12 mouse cellular contexts compared by ENCODE assay signal in the genomic region with DNA sequence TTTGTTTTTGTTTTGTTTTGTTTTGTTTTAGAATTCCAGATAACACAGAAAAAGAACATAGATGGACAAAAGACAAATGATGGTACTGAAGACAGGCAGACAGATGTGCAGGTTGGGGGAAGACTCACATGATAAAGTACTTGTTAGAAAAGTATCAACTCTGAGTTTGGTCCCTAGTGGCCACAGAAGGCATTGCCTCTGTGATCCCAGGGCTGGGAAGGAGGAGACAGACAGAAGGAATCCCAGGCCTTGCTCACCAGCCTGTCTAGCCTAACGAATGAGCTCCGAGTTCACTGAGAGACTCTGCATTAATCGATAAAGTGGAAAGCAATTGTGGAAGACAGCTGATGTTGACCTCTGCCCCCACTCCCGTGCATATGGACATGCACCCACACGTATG. TPM values are rescaled to one million over a fixed set of nuclear protein-coding genes. Genes with fewer than 3 reads are reported as not detected.
A peak's percentile ranks its signal among the peaks of the same experiment; 100 is the strongest.
DNase-seq lines count a peak whose midpoint lies in the region; ATAC-seq and TF ChIP-seq lines count a peak whose summit lies in the region.
"Had no signal": no experiment of that assay in that cellular context is flagged by ENCODE, and none has a peak within 500 bp of the region (broad histone marks: within the 10 kb centered on the region; RNA-seq: fewer than 3 reads in every experiment).

No protein-coding gene starts in this region.

- H3K9me3 ChIP-seq in intestine, postnatal 0 days (ENCODE audit: control insufficient read depth) = no peaks in the 10 kb centered on the region
- H3K9me3 ChIP-seq in intestine, embryonic 15.5 days = no peaks in the 10 kb centered on the region
- no peaks in the 10 kb centered on the region for H3K9me3 ChIP-seq in neural tube, embryonic 15.5 days (replicated peaks)
- H3K9me3 ChIP-seq: heart, embryonic 12.5 days had no signal

- no peak overlapping the region for H3K9ac ChIP-seq in intestine, postnatal 0 days (ENCODE audit: low read depth, low read length)
- no peak overlapping the region for H3K9ac ChIP-seq in intestine, embryonic 15.5 days
- H3K9ac ChIP-seq in neural tube, embryonic 15.5 days (replicated peaks) = no peak overlapping the region
- H3K9ac ChIP-seq: heart, embryonic 12.5 days had no signal

- peak; percentile 73 for TF ChIP-seq CTCF in intestine, postnatal 0 days (IDR thresholded peaks at IDR 0.05; ENCODE audit: low read depth)

- peak; percentile 41 for DNase-seq in neural tube, embryonic 10.5 days (ENCODE audit: extremely low spot score, low spot score)
- peak; percentile 56 for DNase-seq in lung, postnatal 10 days
- no peak for DNase-seq in MN1 (ENCODE audit: low spot score)
- DNase-seq in urinary bladder, adult 2 months (ENCODE audit: low spot score) = no peak
- DNase-seq in natural killer cell, adult 2 months (ENCODE audit: low spot score in 2 of 2) = no peak
- DNase-seq: cerebellum, adult 11-12 months had no signal

- peaks cover 35% of the 10 kb centered on the region for H3K27me3 ChIP-seq in intestine, postnatal 0 days (replicated peaks; ENCODE audit: control insufficient read depth, insufficient read depth, low read length)
- peaks cover 32% of the 10 kb centered on the region for H3K27me3 ChIP-seq in intestine, embryonic 15.5 days (replicated peaks)
- H3K27me3 ChIP-seq in neural tube, embryonic 15.5 days (replicated peaks) = peaks cover 59% of the 10 kb centered on the region
- H3K27me3 ChIP-seq: Patski had no signal

- H3K4me1 ChIP-seq in intestine, postnatal 0 days (replicated peaks; ENCODE audit: control insufficient read depth, insufficient read depth, low read length) = no peaks in the 10 kb centered on the region
- peaks cover 6% of the 10 kb centered on the region for H3K4me1 ChIP-seq in intestine, embryonic 15.5 days (replicated peaks)
- H3K4me1 ChIP-seq in neural tube, embryonic 15.5 days = 0 out of 2 replicates have a peak, but pooled peaks cover 16% of the 10 kb centered on the region

- H3K4me3 ChIP-seq in intestine, postnatal 0 days (ENCODE audit: low read depth, low read length) = no peak overlapping the region
- H3K4me3 ChIP-seq in intestine, embryonic 15.5 days (replicated peaks) = no peak overlapping the region
- no peak overlapping the region for H3K4me3 ChIP-seq in neural tube, embryonic 15.5 days (replicated peaks)
- H3K4me3 ChIP-seq: erythroblast, embryonic 14.5 days; heart, embryonic 12.5 days had no signal

- no peak overlapping the region for H3K27ac ChIP-seq in intestine, postnatal 0 days (ENCODE audit: low read depth, low read length)
- no peak overlapping the region for H3K27ac ChIP-seq in intestine, embryonic 15.5 days
- H3K27ac ChIP-seq in neural tube, embryonic 15.5 days (replicated peaks) = no peak overlapping the region

- ATAC-seq in intestine, postnatal 0 days = no peak
- ATAC-seq in intestine, embryonic 15.5 days = no peak
- ATAC-seq in neural tube, embryonic 15.5 days (ENCODE audit: low FRiP score) = no peak
- ATAC-seq: Patski had no signal

- no peak overlapping the region for H3K4me2 ChIP-seq in intestine, postnatal 0 days (replicated peaks; ENCODE audit: low read depth)
- H3K4me2 ChIP-seq in intestine, embryonic 15.5 days (replicated peaks) = no peak overlapping the region
- H3K4me2 ChIP-seq in neural tube, embryonic 15.5 days = no peak overlapping the region
- H3K4me2 ChIP-seq: heart, embryonic 12.5 days had no signal

- WGBS in intestine, postnatal 0 days = 53% methylated on average over 5 of the region's 5 CpGs
- 60% methylated on average over 5 of the region's 5 CpGs for WGBS in intestine, embryonic 15.5 days
- WGBS in neural tube, embryonic 15.5 days = 61% methylated on average over 5 of the region's 5 CpGs

- H3K36me3 ChIP-seq in intestine, postnatal 0 days (ENCODE audit: control insufficient read depth, insufficient read depth) = no peaks in the 10 kb centered on the region
- no peaks in the 10 kb centered on the region for H3K36me3 ChIP-seq in intestine, embryonic 15.5 days
- H3K36me3 ChIP-seq in neural tube, embryonic 15.5 days = no peaks in the 10 kb centered on the region
- H3K36me3 ChIP-seq: heart, embryonic 12.5 days had no signal

RNA-seq across cellular contexts. Expression of gene Mafb, which starts 10.7 kb away (rescaled TPM):
- 98.5 and 114 TPM in 2 replicates for polyA plus RNA-seq in intestine, postnatal 0 days (2015; fragmentation: Nextera tagmentation; extraction: Ambion mirVana)
- polyA plus RNA-seq in intestine, embryonic 15.5 days (2015; fragmentation: Nextera tagmentation; extraction: Ambion mirVana) = 10.1 and 12.0 TPM in 2 replicates
- 20.1 and 22.9 TPM in 2 replicates for polyA plus RNA-seq in neural tube, embryonic 15.5 days (2015; fragmentation: Nextera tagmentation; extraction: Ambion mirVana)
- polyA plus RNA-seq in urinary bladder, adult 2 months (2012; rRNA removed) = 6.3 and 9.7 TPM in 2 replicates

RNA-seq across cellular contexts. Expression of gene Gm826, which starts 22.2 kb away (rescaled TPM):
- polyA plus RNA-seq in intestine, postnatal 0 days (2015; fragmentation: Nextera tagmentation; extraction: Ambion mirVana) = 6.2 and 8.2 TPM in 2 replicates
- polyA plus RNA-seq in intestine, embryonic 15.5 days (2015; fragmentation: Nextera tagmentation; extraction: Ambion mirVana) = 15.1 and 15.3 TPM in 2 replicates
- polyA plus RNA-seq in neural tube, embryonic 15.5 days (2015; fragmentation: Nextera tagmentation; extraction: Ambion mirVana) = 0.42 TPM in 1 of 2 replicates, not detected in the other
- 1.0 and 1.6 TPM in 2 replicates for polyA plus RNA-seq in urinary bladder, adult 2 months (2012; rRNA removed)
- polyA plus RNA-seq: erythroblast, embryonic 14.5 days had no signal

Comparison
In these comparisons a context has a peak if more than half of its experiments do, and no peak if none do; other contexts are left out.
1. DNase-seq: peak in neural tube, embryonic 10.5 days (single experiment) and lung, postnatal 10 days (single experiment); none in MN1 (single experiment), urinary bladder, adult 2 months (single experiment) and natural killer cell, adult 2 months (0 of 2).